13 mouse cellular contexts compared by ENCODE assay signal in the genomic region with DNA sequence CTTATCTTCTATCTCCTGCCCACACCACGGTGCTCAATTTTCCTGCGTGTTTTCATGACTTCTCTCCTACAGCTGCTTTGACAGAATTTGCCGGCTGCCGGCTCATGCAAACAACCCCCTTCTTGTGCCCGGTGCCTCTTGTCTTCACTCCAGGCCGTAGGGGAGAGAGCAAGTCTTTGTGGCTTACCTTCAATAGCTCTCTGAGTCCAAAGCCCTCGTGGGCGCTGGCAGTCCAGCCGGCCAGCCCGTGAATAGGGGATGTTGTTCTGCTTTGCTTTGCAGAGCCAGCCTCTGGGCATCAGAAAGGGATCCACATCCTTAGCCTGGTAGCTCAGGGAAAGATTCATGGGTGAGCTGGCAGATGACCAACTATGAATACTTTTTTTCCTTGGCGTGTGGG.
DNase-seq lines count a peak whose midpoint lies in the region; ATAC-seq lines count a peak whose summit lies in the region.
"Had no signal": no experiment of that assay in that cellular context is flagged by ENCODE, and none has a peak within 500 bp of the region (broad histone marks: within the 10 kb centered on the region; RNA-seq: fewer than 3 reads in every experiment).

No protein-coding gene starts in this region.

- peaks cover 10% of the 10 kb centered on the region for H3K4me1 ChIP-seq in hindbrain, embryonic 16.5 days (ENCODE audit: control insufficient read depth, insufficient read depth, low read depth, low read length)
- H3K4me1 ChIP-seq: heart, embryonic 13.5 days had no signal

- ATAC-seq in cerebellum, adult (ENCODE audit: insufficient number of reproducible peaks, low FRiP score, low TSS enrichment) = no peak
- ATAC-seq in hindbrain, embryonic 16.5 days = peak; percentile 85
- ATAC-seq: Patski had no signal

- intact Hi-C loops in left cerebral cortex, postnatal 36 days (cut with DNase I) = no loop called here

- H3K9ac ChIP-seq in hindbrain, embryonic 16.5 days (ENCODE audit: low read depth, low read length) = no peak overlapping the region
- H3K9ac ChIP-seq: embryonic facial prominence, embryonic 15.5 days; heart, embryonic 13.5 days; liver, embryonic 14.5 days had no signal

- no peak overlapping the region for H3K4me3 ChIP-seq in hindbrain, embryonic 16.5 days (ENCODE audit: low read length)
- H3K4me3 ChIP-seq: embryonic facial prominence, embryonic 15.5 days; heart, embryonic 13.5 days had no signal

- H3K36me3 ChIP-seq in hindbrain, embryonic 16.5 days (ENCODE audit: control insufficient read depth, insufficient read depth, low read length) = no peaks in the 10 kb centered on the region
- H3K36me3 ChIP-seq: embryonic facial prominence, embryonic 15.5 days; heart, embryonic 13.5 days had no signal

- H3K4me2 ChIP-seq in hindbrain, embryonic 16.5 days (ENCODE audit: low read length) = no peak overlapping the region
- H3K4me2 ChIP-seq: embryonic facial prominence, embryonic 15.5 days; heart, embryonic 13.5 days had no signal

- WGBS in hindbrain, embryonic 16.5 days = 50% methylated on average over 11 of the region's 11 CpGs

- peak overlapping the region; percentile 55; the same call in 1 of the 2 replicates for H3K27ac ChIP-seq in hindbrain, embryonic 16.5 days (ENCODE audit: low read depth, low read length)
- H3K27ac ChIP-seq: embryonic facial prominence, embryonic 15.5 days; heart, embryonic 13.5 days; liver, embryonic 14.5 days had no signal

- no peaks in the 10 kb centered on the region for H3K9me3 ChIP-seq in hindbrain, embryonic 16.5 days (ENCODE audit: control insufficient read depth, low read length)
- H3K9me3 ChIP-seq: embryonic facial prominence, embryonic 15.5 days; heart, embryonic 13.5 days had no signal

- no peaks in the 10 kb centered on the region for H3K27me3 ChIP-seq in hindbrain, embryonic 16.5 days (replicated peaks; ENCODE audit: control insufficient read depth, insufficient read depth, low read length)
- H3K27me3 ChIP-seq: embryonic facial prominence, embryonic 15.5 days; heart, embryonic 13.5 days; Patski had no signal

- peak; percentile 26 to 33 for DNase-seq in cerebellum, postnatal 14 days
- DNase-seq in Muller cell, postnatal 12 days (ENCODE audit: inconsistent ontology term) = peak; percentile 34
- DNase-seq in left cerebral cortex, postnatal 36 days (ENCODE audit: low spot score in 2 of 2) = peak; percentile 10 to 16
- no peak for DNase-seq in thymus, adult 18-20 months
- DNase-seq in ovary, adult 18-20 months (ENCODE audit: low spot score) = no peak
- DNase-seq in ovary, postnatal 14 days (ENCODE audit: low spot score) = no peak
- DNase-seq: kidney, adult 18-20 months had no signal

Comparison
In these comparisons a context has a peak if more than half of its experiments do, and no peak if none do; other contexts are left out.
1. DNase-seq: peak in cerebellum, postnatal 14 days (2 of 2), Muller cell, postnatal 12 days (single experiment) and left cerebral cortex, postnatal 36 days (2 of 2); none in thymus, adult 18-20 months (0 of 2), ovary, adult 18-20 months (single experiment) and ovary, postnatal 14 days (single experiment).